Mouse (Mus musculus) intestine, embryonic 14.5 days (tissue): ENCODE measurements around the gene Cdh3. TPM values are rescaled to one million over a fixed set of nuclear protein-coding genes. Genes with fewer than 3 reads are reported as not detected.

Source experiments
- ATAC-seq: fragments of 200-750 bp; cut with Nextera tagmentation; replicated peaks from 2 replicates; pipeline ENCODE4 v1.8.0; 2017; ENCODE audit warnings: low read depth, moderate number of reproducible peaks, moderate TSS enrichment, moderate library complexity; ENCODE audit not compliant: low FRiP score, low TSS enrichment
- DNase-seq: peaks from one replicate; pipeline ENCODE4 v3.0.0-alpha.2; 2018; ENCODE audit warnings: low spot score
- H3K27ac ChIP-seq: fragments of 300-500 bp; sonication (generic); 2 replicates; pipeline ENCODE4 v1.5.1; 2014; ENCODE audit warnings: low read depth, mild to moderate bottlenecking, control low read depth
- H3K27me3 ChIP-seq: fragments of 300-500 bp; sonication (generic); replicated peaks from 2 replicates; pipeline ENCODE4 v1.6.1; 2014; ENCODE audit warnings: low read length, control low read depth; ENCODE audit not compliant: control insufficient read depth, insufficient read depth
- H3K36me3 ChIP-seq: fragments of 300-500 bp; sonication (generic); 2 replicates; pipeline ENCODE4 v1.6.1; 2014; ENCODE audit warnings: low read length, control low read depth; ENCODE audit not compliant: control insufficient read depth, insufficient read depth
- H3K4me1 ChIP-seq: fragments of 300-500 bp; sonication (generic); replicated peaks from 2 replicates; pipeline ENCODE4 v1.6.1; 2014; ENCODE audit warnings: low read length, control low read depth, mixed read lengths; ENCODE audit not compliant: control insufficient read depth, insufficient read depth
- H3K4me2 ChIP-seq: fragments of 300-500 bp; sonication (generic); 2 replicates; pipeline ENCODE4 v1.6.1; 2014; ENCODE audit warnings: low read length
- H3K4me3 ChIP-seq: fragments of 300-500 bp; sonication (generic); 2 replicates; pipeline ENCODE4 v1.5.1; 2014; ENCODE audit warnings: low read depth, low read length, control low read depth, mixed read lengths
- H3K9ac ChIP-seq: fragments of 300-500 bp; sonication (generic); 2 replicates; pipeline ENCODE4 v1.6.1; 2014; ENCODE audit warnings: mild to moderate bottlenecking, low read length
- H3K9me3 ChIP-seq: fragments of 300-500 bp; sonication (generic); 2 replicates; pipeline ENCODE4 v1.6.1; 2016; ENCODE audit warnings: low read length, control low read depth; ENCODE audit not compliant: control insufficient read depth
- WGBS: fragments of 180-500 bp; shearing (Covaris S2); extraction: QIAGEN DNeasy Blood & Tissue Kit; methylation state at CpG from one replicate; pipeline ENCODE4 v1.1.7; 2014; 5-methylcytosine and 5-hydroxymethylcytosine counted together
- polyA plus RNA-seq: library from polyadenylated mRNA; unstranded; fragments of >200 nt; fragmentation: Nextera tagmentation; extraction: Ambion mirVana; gene quantifications from 2 replicates; pipeline ENCODE4 v1.2.1, GENCODE M21; 2014

The Cdh3 gene
- polyA plus RNA-seq, 1 experiment from 2014 or later = 16.1 TPM

DNA sequence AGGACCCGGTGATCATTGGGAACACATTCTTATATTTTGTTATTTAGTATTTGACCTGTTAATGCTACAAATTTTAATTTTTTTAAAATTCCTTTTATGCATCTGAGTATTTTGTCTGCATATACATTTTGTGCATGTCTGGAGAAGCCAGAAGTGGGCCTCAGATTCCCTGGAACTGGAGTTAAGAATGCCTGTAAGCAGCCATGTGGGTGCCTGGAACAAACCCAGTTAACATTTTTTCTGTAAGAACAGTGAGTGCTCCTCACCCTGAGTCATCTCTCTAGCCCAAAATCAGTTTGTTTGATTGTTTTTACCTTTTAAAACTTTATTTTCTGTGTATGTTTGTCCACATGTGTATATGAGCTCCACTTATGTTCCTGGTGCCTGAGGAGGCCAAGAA, 4.6 kb upstream of the Cdh3 start:
- WGBS = 79% methylated on average over 1 of the region's 1 CpGs
- H3K9me3 ChIP-seq = no peaks in the 10 kb centered on the region
- DNase-seq (no peak), ATAC-seq (no peak)
- H3K4me3 ChIP-seq = no peak overlapping the region
- H3K4me2 ChIP-seq = no peak overlapping the region
- H3K36me3 ChIP-seq = no peaks in the 10 kb centered on the region
- peaks cover 41% of the 10 kb centered on the region for H3K4me1 ChIP-seq
- no peak overlapping the region for H3K9ac ChIP-seq
- no peaks in the 10 kb centered on the region for H3K27me3 ChIP-seq
- H3K27ac ChIP-seq = peak overlapping the region; percentile 73; the same call in 1 of the 2 replicates

DNA sequence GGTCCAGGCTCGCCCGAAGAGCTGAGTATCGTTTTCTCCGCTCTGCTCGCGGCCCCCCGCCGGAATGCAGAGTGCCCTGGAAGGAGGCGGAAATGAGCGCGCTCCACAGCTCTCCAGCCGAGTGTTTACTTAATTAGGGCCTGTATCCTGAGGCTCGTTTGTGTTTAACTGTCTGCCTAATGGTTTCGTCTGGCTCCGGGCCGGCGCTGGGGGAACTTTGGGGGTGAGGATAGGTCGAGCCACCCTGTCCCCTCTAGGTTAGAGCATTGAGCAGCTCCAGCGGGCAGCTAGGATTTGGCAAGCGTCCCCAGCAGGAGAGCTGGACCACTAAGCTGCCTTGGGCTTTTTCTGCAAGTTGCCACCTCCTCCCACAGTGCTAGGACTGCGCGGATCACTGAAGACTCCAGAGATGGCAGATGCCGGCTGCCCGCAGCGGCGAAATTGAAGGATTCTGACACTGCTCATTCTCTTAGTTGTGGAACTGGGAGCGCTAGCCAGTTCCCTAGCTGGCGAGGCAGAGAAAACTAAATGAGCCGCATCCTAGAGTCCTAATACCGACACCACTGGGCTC, 2.8 kb upstream of the Cdh3 start:
- Histone ChIP-seq H3K4me2 (peak overlapping the region; percentile 55), H3K9ac (peak overlapping the region; percentile 25), H3K36me3 (no peaks in the 10 kb centered on the region), H3K27ac (peak overlapping the region; percentile 89), H3K27me3 (no peaks in the 10 kb centered on the region), H3K4me1 (peaks cover 42% of the 10 kb centered on the region), H3K9me3 (no peaks in the 10 kb centered on the region), H3K4me3 (peak overlapping the region; percentile 22)
- ATAC-seq = 0 out of 2 replicates have a peak, but pooled peaks have one; percentile 16
- DNase-seq = peak; percentile 83
- 2% methylated on average over 30 of the region's 30 CpGs for WGBS

DNA sequence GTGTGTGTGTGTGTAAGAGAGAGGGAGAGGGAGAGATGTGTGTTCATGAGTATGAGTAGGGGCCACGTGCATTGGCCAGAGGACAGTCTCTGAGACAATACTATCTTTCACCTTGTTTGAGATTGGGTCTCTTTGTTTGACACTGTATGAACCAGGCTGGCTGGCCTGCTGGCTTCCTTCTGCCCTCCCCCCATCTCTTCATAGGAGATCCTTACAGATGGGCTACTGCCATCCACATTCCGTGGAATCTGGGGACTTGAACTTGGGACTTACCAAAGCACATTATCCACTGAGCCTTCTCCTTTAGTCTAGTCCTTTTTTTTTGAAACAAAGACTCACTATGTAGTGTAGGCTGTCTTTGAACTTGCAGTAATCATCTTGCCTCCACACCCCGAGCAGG, 2.2 kb upstream of the Cdh3 start:
- no peak for ATAC-seq
- Histone ChIP-seq H3K27me3 (no peaks in the 10 kb centered on the region), H3K9ac (no peak overlapping the region), H3K9me3 (no peaks in the 10 kb centered on the region), H3K27ac (peak overlapping the region; percentile 89), H3K4me1 (peaks cover 43% of the 10 kb centered on the region), H3K4me2 (peak overlapping the region; percentile 55), H3K36me3 (no peaks in the 10 kb centered on the region), H3K4me3 (no peak overlapping the region)
- no peak for DNase-seq
- 22% methylated on average over 3 of the region's 3 CpGs for WGBS

GRCm38 (mm10) chr8:106509079-106509780, 1.5 kb upstream of the Cdh3 start:
- Histone ChIP-seq H3K27me3 (no peaks in the 10 kb centered on the region), H3K9ac (no peak overlapping the region), H3K9me3 (no peaks in the 10 kb centered on the region), H3K27ac (no peak overlapping the region), H3K4me3 (no peak overlapping the region), H3K4me2 (no peak overlapping the region), H3K36me3 (no peaks in the 10 kb centered on the region), H3K4me1 (peaks cover 47% of the 10 kb centered on the region)
- DNase-seq = no peak
- ATAC-seq = no peak
- 66% methylated on average over 8 of the region's 8 CpGs for WGBS

GRCm38 (mm10) chr8:106511065-106511501, 392 bp downstream of the Cdh3 start:
- under 1% methylated on average over 22 of the region's 22 CpGs for WGBS
- Histone ChIP-seq H3K9ac (peak overlapping the region; percentile 72), H3K9me3 (no peaks in the 10 kb centered on the region), H3K4me3 (peak overlapping the region; percentile 50), H3K27ac (peak overlapping the region; percentile 62), H3K4me2 (peak overlapping the region; percentile 84), H3K4me1 (peaks cover 41% of the 10 kb centered on the region), H3K27me3 (no peaks in the 10 kb centered on the region), H3K36me3 (0 out of 2 replicates have a peak, but pooled peaks cover 5% of the 10 kb centered on the region)
- peak; percentile 77 for DNase-seq
- ATAC-seq = peak; percentile 18

- DNase-seq (peak; percentile 84), ATAC-seq (peak; percentile 56)
- H3K27me3 ChIP-seq = no peaks in the 10 kb centered on the region
- peaks cover 43% of the 10 kb centered on the region for H3K4me1 ChIP-seq
- peak overlapping the region; percentile 62 for H3K27ac ChIP-seq
- 0 out of 2 replicates have a peak, but pooled peaks cover 5% of the 10 kb centered on the region for H3K36me3 ChIP-seq
- H3K9ac ChIP-seq = peak overlapping the region; percentile 72
- WGBS = 1% methylated on average over 30 of the region's 30 CpGs
- no peaks in the 10 kb centered on the region for H3K9me3 ChIP-seq
- H3K4me2 ChIP-seq = peak overlapping the region; percentile 84
- peak overlapping the region; percentile 50 for H3K4me3 ChIP-seq
These were observed 895 bp downstream of the Cdh3 start for GRCm38 (mm10) chr8:106511531-106512041.

DNA sequence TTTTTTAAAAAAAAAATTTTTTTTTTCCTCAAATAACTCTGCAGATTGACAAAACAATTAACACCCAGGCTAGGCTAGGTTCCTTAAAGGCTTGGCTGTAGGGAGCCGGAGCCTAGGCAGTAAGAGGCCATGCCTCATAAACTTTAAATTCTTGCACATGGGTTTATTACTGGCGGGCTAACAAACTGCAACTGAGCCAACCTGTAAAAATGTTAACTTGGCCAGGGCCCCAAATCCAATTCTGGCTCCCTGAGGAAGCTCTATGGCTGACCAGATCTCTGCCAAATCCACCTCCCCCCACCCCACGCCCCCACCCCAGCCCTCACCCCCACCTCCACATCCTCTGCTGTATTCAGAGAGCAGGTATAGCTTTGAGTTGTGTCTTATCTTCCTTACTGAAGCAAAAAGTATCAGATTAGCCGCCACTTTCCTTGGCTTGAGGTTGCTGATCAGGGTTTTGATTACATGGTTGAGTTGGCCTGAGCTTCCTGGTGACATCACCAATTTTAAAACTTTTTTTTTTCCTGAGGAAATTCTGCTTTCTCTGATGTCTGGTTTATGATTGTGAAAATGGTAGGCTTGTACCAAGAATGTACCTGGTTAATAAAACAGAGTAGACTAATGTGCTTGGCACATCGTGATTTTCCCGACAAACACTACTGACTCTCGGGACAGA, 1.9 kb downstream of the Cdh3 start:
- Histone ChIP-seq H3K4me2 (peak overlapping the region; percentile 84), H3K27ac (peak overlapping the region; percentile 62), H3K9ac (peak overlapping the region; percentile 72; the same call in 1 of the 2 replicates), H3K4me3 (peak overlapping the region; percentile 50; the same call in 1 of the 2 replicates), H3K27me3 (no peaks in the 10 kb centered on the region), H3K4me1 (peaks cover 40% of the 10 kb centered on the region), H3K36me3 (0 out of 2 replicates have a peak, but pooled peaks cover 5% of the 10 kb centered on the region), H3K9me3 (no peaks in the 10 kb centered on the region)
- DNase-seq (no peak), ATAC-seq (no peak)
- WGBS = 30% methylated on average over 7 of the region's 7 CpGs

DNA sequence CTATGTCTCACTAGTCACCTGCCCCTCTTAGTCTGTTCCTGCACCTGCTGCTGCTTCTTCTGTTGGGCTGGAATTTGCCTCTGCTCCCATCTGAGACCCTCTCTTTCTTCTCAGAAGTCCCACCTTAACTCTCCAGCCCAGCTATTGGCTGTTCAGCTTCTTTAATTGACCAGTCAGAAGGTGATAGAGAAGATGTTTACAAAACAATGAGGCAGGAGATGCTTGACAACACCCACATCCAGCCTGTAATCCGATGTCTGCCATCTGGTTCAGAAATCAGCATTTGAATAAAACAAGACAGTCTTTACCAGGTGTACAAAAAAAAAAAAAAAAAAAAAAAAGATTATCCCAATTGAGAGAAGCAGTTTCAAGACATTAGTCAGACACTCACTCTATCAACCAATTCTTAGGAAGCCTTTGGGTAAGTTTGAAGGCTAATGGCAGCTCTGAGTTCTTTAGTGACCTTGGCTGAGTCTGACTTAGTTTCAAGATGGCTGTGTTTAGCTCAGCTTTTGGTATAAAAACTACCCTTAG, 5.3 kb downstream of the Cdh3 start:
- 25% methylated on average over 1 of the region's 1 CpGs for WGBS

More for the DNA sequence above, 5.3 kb downstream of the Cdh3 start:
- Histone ChIP-seq H3K9me3 (no peaks in the 10 kb centered on the region), H3K36me3 (0 out of 2 replicates have a peak, but pooled peaks cover 5% of the 10 kb centered on the region), H3K4me1 (peaks cover 35% of the 10 kb centered on the region), H3K4me3 (no peak overlapping the region), H3K4me2 (no peak overlapping the region), H3K27me3 (no peaks in the 10 kb centered on the region), H3K27ac (peak overlapping the region; percentile 18; the same call in 1 of the 2 replicates), H3K9ac (no peak overlapping the region)
- ATAC-seq (no peak), DNase-seq (no peak)
